Mouse (Mus musculus) thymus, adult 2 months (tissue): ENCODE measurements around the gene 1700024P04Rik. TPM values are rescaled to one million over a fixed set of nuclear protein-coding genes. Genes with fewer than 3 reads are reported as not detected.
"Not testable (repeated sequence)": the region's sequence is repeated elsewhere in the genome, so short reads cannot be mapped to it uniquely, and the experiment has no call there.

ENCODE experiments used
- DNase-seq: peaks from one replicate; pipeline ENCODE4 v3.0.0; 2021
- H3K27ac ChIP-seq: fragments of 200-500 bp; 2 replicates; pipeline ENCODE4 v1.5.1; 2012; ENCODE audit warnings: low read length, control low read depth; ENCODE audit not compliant: control insufficient read depth, insufficient read depth
- H3K27me3 ChIP-seq: fragments of 200-500 bp; 2 replicates; pipeline ENCODE4 v1.6.1; 2012; ENCODE audit warnings: mild to moderate bottlenecking, low read length, moderate library complexity, mixed read lengths; ENCODE audit not compliant: control insufficient read depth, insufficient read depth
- H3K36me3 ChIP-seq: fragments of 200-500 bp; 2 replicates; pipeline ENCODE4 v1.6.1; 2012; ENCODE audit warnings: mild to moderate bottlenecking, low read length, moderate library complexity; ENCODE audit not compliant: control insufficient read depth, insufficient read depth
- H3K4me1 ChIP-seq: fragments of 200-500 bp; replicated peaks from 2 replicates; pipeline ENCODE4 v1.6.1; 2012; ENCODE audit warnings: low read length; ENCODE audit not compliant: control insufficient read depth, insufficient read depth
- H3K4me3 ChIP-seq: fragments of 200-500 bp; 2 replicates; pipeline ENCODE4 v1.5.1; 2012; ENCODE audit warnings: mild to moderate bottlenecking, low read length, control low read depth, moderate library complexity; ENCODE audit not compliant: control insufficient read depth, insufficient read depth
- CTCF ChIP-seq: fragments of 200-500 bp; IDR thresholded peaks from 2 replicates; pipeline ENCODE4 v1.5.1; 2012; ENCODE audit warnings: mild to moderate bottlenecking, control low read depth, low read length, moderate library complexity, borderline replicate concordance; ENCODE audit not compliant: control insufficient read depth, poor library complexity, insufficient read depth; ENCODE audit errors: extremely low read depth
- POLR2A ChIP-seq: fragments of 200-500 bp; IDR thresholded peaks from 2 replicates; pipeline ENCODE4 v1.6.1; 2012; ENCODE audit warnings: mild to moderate bottlenecking, low read length, control low read depth, moderate library complexity; ENCODE audit not compliant: control insufficient read depth, poor library complexity, insufficient read depth; ENCODE audit errors: extremely low read depth
- WGBS: fragments of 180-500 bp; shearing (Covaris S2); methylation state at CpG from one replicate; pipeline ENCODE4 v1.1.7; 2018; 5-methylcytosine and 5-hydroxymethylcytosine counted together
- polyA plus RNA-seq: library from polyadenylated mRNA; depleted of rRNA; stranded (reverse); fragments of >200 nt; gene quantifications from 2 replicates; pipeline ENCODE4 v1.2.3, GENCODE M21; 2012

The 1700024P04Rik gene
- polyA plus RNA-seq, 1 experiment, result 0.39 TPM

- Histone ChIP-seq H3K27me3 (no peaks in the 10 kb centered on the region), H3K4me1 (0 out of 2 replicates have a peak, but pooled peaks cover 3% of the 10 kb centered on the region), H3K4me3 (no peak overlapping the region), H3K36me3 (no peaks in the 10 kb centered on the region), H3K27ac (no peak overlapping the region)
- TF ChIP-seq POLR2A (no peak), CTCF (no peak)
- no peak for DNase-seq
- WGBS, result 8% methylated on average over 5 of the region's 5 CpGs
Measured at GRCm38 (mm10) chr13:98997025-98997424, 12.7 kb upstream of the 1700024P04Rik start.

GRCm38 (mm10) chr13:98977070-98977785, 7.1 kb downstream of the 1700024P04Rik start:
- WGBS, result 96% methylated on average over 4 of the region's 4 CpGs
- no peak for DNase-seq

GRCm38 (mm10) chr13:98976022-98976421, 8.3 kb downstream of the 1700024P04Rik start:
- H3K4me1 ChIP-seq, H3K27ac ChIP-seq, H3K4me3 ChIP-seq, H3K36me3 ChIP-seq, H3K27me3 ChIP-seq, DNase-seq: not testable (repeated sequence)
- 91% methylated on average over 3 of the region's 3 CpGs for WGBS

More at GRCm38 (mm10) chr13:98977070-98977785, 7.1 kb downstream of the 1700024P04Rik start:
- Histone ChIP-seq H3K36me3 (no peaks in the 10 kb centered on the region), H3K27ac (no peak overlapping the region), H3K4me3 (no peak overlapping the region), H3K27me3 (no peaks in the 10 kb centered on the region), H3K4me1 (no peaks in the 10 kb centered on the region)
- TF ChIP-seq POLR2A (no peak), CTCF (no peak)

GRCm38 (mm10) chr13:98972090-98972489, 12.3 kb downstream of the 1700024P04Rik start:
- WGBS, result 94% methylated on average over 3 of the region's 3 CpGs
- H3K4me3 ChIP-seq, result no peak overlapping the region
- no peaks in the 10 kb centered on the region for H3K27me3 ChIP-seq
- TF ChIP-seq POLR2A, result no peak
- TF ChIP-seq CTCF, result no peak
- DNase-seq, result no peak
- no peaks in the 10 kb centered on the region for H3K36me3 ChIP-seq
- H3K27ac ChIP-seq, result no peak overlapping the region
- H3K4me1 ChIP-seq, result no peaks in the 10 kb centered on the region; the same call in 1 of the 2 replicates

- Histone ChIP-seq H3K4me3 (no peak overlapping the region), H3K27ac (no peak overlapping the region), H3K4me1 (no peaks in the 10 kb centered on the region; the same call in 1 of the 2 replicates), H3K27me3 (no peaks in the 10 kb centered on the region), H3K36me3 (no peaks in the 10 kb centered on the region)
- 95% methylated on average over 5 of the region's 5 CpGs for WGBS
- TF ChIP-seq CTCF (no peak), POLR2A (no peak)
- no peak for DNase-seq
Measured at GRCm38 (mm10) chr13:98971641-98972040, 12.7 kb downstream of the 1700024P04Rik start.

GRCm38 (mm10) chr13:98968517-98968916, 15.8 kb downstream of the 1700024P04Rik start:
- Histone ChIP-seq H3K27me3 (no peaks in the 10 kb centered on the region), H3K27ac (no peak overlapping the region), H3K36me3 (no peaks in the 10 kb centered on the region), H3K4me1 (no peaks in the 10 kb centered on the region; the same call in 1 of the 2 replicates), H3K4me3 (no peak overlapping the region)
- no peak for DNase-seq
- TF ChIP-seq POLR2A, result no peak
- no peak for TF ChIP-seq CTCF
- WGBS, result 34% methylated on average over 4 of the region's 4 CpGs

- no peaks in the 10 kb centered on the region for H3K27me3 ChIP-seq
- WGBS, result 84% methylated on average over 6 of the region's 6 CpGs
- no peak overlapping the region for H3K4me3 ChIP-seq
- no peak overlapping the region for H3K27ac ChIP-seq
- DNase-seq, result no peak
- no peak for TF ChIP-seq POLR2A
- TF ChIP-seq CTCF, result no peak
- no peaks in the 10 kb centered on the region for H3K36me3 ChIP-seq
- no peaks in the 10 kb centered on the region; the same call in 1 of the 2 replicates for H3K4me1 ChIP-seq
Measured at GRCm38 (mm10) chr13:98967942-98968341, 16.4 kb downstream of the 1700024P04Rik start.
